Mouse (Mus musculus) heart, postnatal 36 days (tissue): ENCODE measurements around the gene Ptrhd1. TPM values are rescaled to one million over a fixed set of nuclear protein-coding genes. Genes with fewer than 3 reads are reported as not detected.
"Not testable (repeated sequence)": the region's sequence is repeated elsewhere in the genome, so short reads cannot be mapped to it uniquely, and the experiment has no call there.

Source experiments
- DNase-seq, 2 experiments: peaks; one replicate each; pipeline ENCODE4 v3.0.0; 2021 to 2022
- intact Hi-C: fragments of 180-260 bp; cut with DNase I; formaldehyde crosslinking; loops from one replicate; pipeline ENCODE4 v1.15.1; 2025
- total RNA-seq, 2 experiments: library from RNA; stranded (reverse); gene quantifications; 2 replicates each; pipeline ENCODE4 v1.2.3; 2021

Ptrhd1 gene
- total RNA-seq, 2 experiments from 2014 or later = 4.0 to 4.1 TPM

GRCm38 (mm10) chr12:4240281-4240680, 6.5 kb downstream of the Ptrhd1 start:
- DNase-seq, intact Hi-C loops: not testable (repeated sequence)

- intact Hi-C loops = no loop called here
- no peak for DNase-seq
Measured at GRCm38 (mm10) chr12:4243805-4244204, 10.0 kb downstream of the Ptrhd1 start.

- no peak for DNase-seq
- intact Hi-C loops = no loop called here
Measured at GRCm38 (mm10) chr12:4245742-4246141, 11.9 kb downstream of the Ptrhd1 start.

GRCm38 (mm10) chr12:4249786-4250185, 16.0 kb downstream of the Ptrhd1 start:
- intact Hi-C loops = no loop called here
- DNase-seq = no peak

- intact Hi-C loops = no loop called here
- no peak for DNase-seq
Measured at GRCm38 (mm10) chr12:4252742-4253655, 19.2 kb downstream of the Ptrhd1 start.

GRCm38 (mm10) chr12:4267765-4268164, 33.9 kb downstream of the Ptrhd1 start:
- intact Hi-C loops = no loop called here
- no peak for DNase-seq

GRCm38 (mm10) chr12:4271078-4271477, 37.3 kb downstream of the Ptrhd1 start:
- intact Hi-C loops = no loop called here

GRCm38 (mm10) chr12:4278978-4279755, 45.3 kb downstream of the Ptrhd1 start:
- intact Hi-C loops = no loop called here
- no peak for DNase-seq

More at GRCm38 (mm10) chr12:4271078-4271477, 37.3 kb downstream of the Ptrhd1 start:
- no peak for DNase-seq

- no peak for DNase-seq
- intact Hi-C loops = loop anchor here (5.0 kb wide), 1 partner anchor 267 kb away; no protein-coding TSS in a partner anchor
Measured at GRCm38 (mm10) chr12:4279878-4280277, 46.1 kb downstream of the Ptrhd1 start.

- DNase-seq = peak; percentile 8 to 17
- intact Hi-C loops = no loop called here
Measured at GRCm38 (mm10) chr12:4285186-4285585, 51.4 kb downstream of the Ptrhd1 start.

Other genes with a start within 250 kb of the Ptrhd1 start
- gene Efr3b, start 195.1 kb upstream of the Ptrhd1 start, total RNA-seq = 1 to 10 TPM; 6.3 to 6.4 TPM
- gene Dnajc27, start 151.4 kb upstream of the Ptrhd1 start, total RNA-seq = 1 to 10 TPM; 6.5 to 8.3 TPM
- 1 to 10 TPM; 3.1 to 4.0 TPM for gene Adcy3, start 100.9 kb upstream of the Ptrhd1 start, total RNA-seq
- 1 to 10 TPM; 2.0 to 2.1 TPM for gene Cenpo, start 267 bp downstream of the Ptrhd1 start, total RNA-seq
- gene Ncoa1, start 243.2 kb downstream of the Ptrhd1 start, total RNA-seq = 10 to 100 TPM; 27.3 to 29.0 TPM